Mouse (Mus musculus) MEL (cell line): ENCODE results near the gene Clmp. TPM values are rescaled to one million over a fixed set of nuclear protein-coding genes. Genes with fewer than 3 reads are reported as not detected.

Experiments used
- DNase-seq: peaks from one replicate; pipeline ENCODE4 v3.0.0; 2011; ENCODE audit warnings: low read depth, low spot score
- H3K27ac ChIP-seq: 2 replicates; pipeline ENCODE4 v1.5.1; 2012; ENCODE audit warnings: low read depth, mild to moderate bottlenecking, control low read depth, low read length, moderate library complexity; ENCODE audit not compliant: control insufficient read depth
- H3K27me3 ChIP-seq, 2 experiments: fragments of 150-350 bp in 1 of 2; sonication (generic) in 1 of 2; 2 replicates each; pipeline ENCODE4 v1.6.1; 2012; ENCODE audit warnings: low read length in 2 of 2, mild to moderate bottlenecking in 2 of 2, improper control_type of control experiment in 1 of 2, moderate library complexity in 1 of 2; ENCODE audit not compliant: insufficient read depth in 2 of 2, control insufficient read depth in 1 of 2
- H3K36me3 ChIP-seq, 2 experiments: 2 replicates each; pipeline ENCODE4 v1.6.1; 2012 to 2014; ENCODE audit warnings: low read length in 2 of 2, improper control_type of control experiment in 1 of 2, inconsistent platforms in 1 of 2, mild to moderate bottlenecking in 1 of 2; ENCODE audit not compliant: insufficient read depth in 2 of 2, control insufficient read depth in 1 of 2
- H3K4me1 ChIP-seq, 2 experiments: fragments of 150-350 bp in 1 of 2; sonication (generic) in 1 of 2; 2 replicates each; pipeline ENCODE4 v1.6.1; 2012; ENCODE audit warnings: low read length in 2 of 2, improper control_type of control experiment in 1 of 2, mild to moderate bottlenecking in 1 of 2; ENCODE audit not compliant: insufficient read depth in 2 of 2, control insufficient read depth in 1 of 2
- H3K4me3 ChIP-seq, 2 experiments: fragments of 150-350 bp in 1 of 2; sonication (generic) in 1 of 2; 2 replicates each; pipeline ENCODE4 v1.5.1; 2012; ENCODE audit warnings: low read depth in 2 of 2, low read length in 2 of 2, mild to moderate bottlenecking in 2 of 2, moderate library complexity in 2 of 2, control low read depth in 1 of 2, improper control_type of control experiment in 1 of 2; ENCODE audit not compliant: control insufficient read depth in 1 of 2, insufficient read depth in 1 of 2
- H3K79me2 ChIP-seq: 2 replicates; pipeline ENCODE4 v1.6.1; 2012; ENCODE audit warnings: mild to moderate bottlenecking, low read length, moderate library complexity; ENCODE audit not compliant: control insufficient read depth, poor library complexity, insufficient read depth
- H3K9ac ChIP-seq: 2 replicates; pipeline ENCODE4 v1.6.1; 2012; ENCODE audit warnings: low read depth, mild to moderate bottlenecking, control low read depth, low read length, moderate library complexity; ENCODE audit not compliant: control insufficient read depth, poor library complexity, severe bottlenecking
- H3K9me3 ChIP-seq: fragments of 150-350 bp; sonication (generic); replicated peaks from 2 replicates; pipeline ENCODE4 v1.6.1; 2012; ENCODE audit warnings: mild to moderate bottlenecking, low read length, improper control_type of control experiment, moderate library complexity; ENCODE audit not compliant: insufficient read depth
- BHLHE40 ChIP-seq: IDR thresholded peaks from 2 replicates; pipeline ENCODE4 v1.6.1; 2012; ENCODE audit warnings: low read depth, mild to moderate bottlenecking, inconsistent platforms, low read length, improper control_type of control experiment, borderline replicate concordance
- ETS1 ChIP-seq: IDR thresholded peaks from 2 replicates; pipeline ENCODE4 v1.6.1; 2012; ENCODE audit warnings: low read depth, mild to moderate bottlenecking, inconsistent platforms, low read length, improper control_type of control experiment, moderate library complexity
- GATA1 ChIP-seq: IDR thresholded peaks from 2 replicates; pipeline ENCODE4 v1.6.1; 2011; ENCODE audit warnings: low read depth, low read length, improper control_type of control experiment
- HCFC1 ChIP-seq: IDR thresholded peaks from 2 replicates; pipeline ENCODE4 v1.6.1; 2012; ENCODE audit warnings: low read depth, mild to moderate bottlenecking, inconsistent platforms, low read length, improper control_type of control experiment, moderate library complexity
- KAT2A ChIP-seq: conservative IDR thresholded peaks from 2 replicates; pipeline ENCODE4 v1.6.1; 2012; ENCODE audit warnings: low read depth, low read length, improper control_type of control experiment, inconsistent platforms
- MAFK ChIP-seq: IDR thresholded peaks from 2 replicates; pipeline ENCODE4 v1.6.1; 2011; ENCODE audit warnings: low read depth, mild to moderate bottlenecking, low read length, improper control_type of control experiment, borderline replicate concordance
- MAX ChIP-seq: IDR thresholded peaks from 2 replicates; pipeline ENCODE4 v1.6.1; 2011; ENCODE audit warnings: low read length, improper control_type of control experiment
- MEF2A ChIP-seq: IDR thresholded peaks from 2 replicates; pipeline ENCODE4 v1.6.1; 2014; ENCODE audit warnings: low read depth, mild to moderate bottlenecking, inconsistent platforms, low read length, improper control_type of control experiment; ENCODE audit not compliant: poor library complexity, insufficient replicate concordance, severe bottlenecking; ENCODE audit errors: extremely low read depth
- MXI1 ChIP-seq: IDR thresholded peaks from 2 replicates; pipeline ENCODE4 v1.6.1; 2011; ENCODE audit warnings: mild to moderate bottlenecking, low read depth, low read length, improper control_type of control experiment
- MYB ChIP-seq: IDR thresholded peaks from 2 replicates; pipeline ENCODE4 v1.6.1; 2011; ENCODE audit warnings: mild to moderate bottlenecking, low read depth, low read length, improper control_type of control experiment
- NELFE ChIP-seq: IDR thresholded peaks from 2 replicates; pipeline ENCODE4 v1.6.1; 2011; ENCODE audit warnings: low read depth, low read length, improper control_type of control experiment
- RCOR1 ChIP-seq: IDR thresholded peaks from 2 replicates; pipeline ENCODE4 v1.6.1; 2012; ENCODE audit warnings: low read depth, mild to moderate bottlenecking, inconsistent platforms, low read length, improper control_type of control experiment
- TBP ChIP-seq: IDR thresholded peaks from 2 replicates; pipeline ENCODE4 v1.8.0; 2011; ENCODE audit warnings: low read depth, low read length, improper control_type of control experiment
- USF1 ChIP-seq: IDR thresholded peaks from 2 replicates; pipeline ENCODE4 v1.6.1; 2014; ENCODE audit warnings: low read depth, mild to moderate bottlenecking, inconsistent platforms, low read length, improper control_type of control experiment, moderate library complexity
- USF2 ChIP-seq, 2 experiments: IDR thresholded peaks; 2 replicates each; pipeline ENCODE4 v1.6.1; 2011 to 2012; ENCODE audit warnings: improper control_type of control experiment in 2 of 2, low read length in 2 of 2, borderline replicate concordance in 1 of 2, inconsistent platforms in 1 of 2, low read depth in 1 of 2, mild to moderate bottlenecking in 1 of 2; ENCODE audit not compliant: insufficient read depth in 1 of 2
- ZKSCAN1 ChIP-seq: IDR thresholded peaks from 2 replicates; pipeline ENCODE4 v1.6.1; 2012; ENCODE audit warnings: low read depth, mild to moderate bottlenecking, inconsistent platforms, low read length, improper control_type of control experiment, moderate library complexity
- ZNF384 ChIP-seq: IDR thresholded peaks from 2 replicates; pipeline ENCODE4 v1.6.1; 2012; ENCODE audit warnings: low read depth, mild to moderate bottlenecking, inconsistent platforms, low read length, improper control_type of control experiment
- polyA plus RNA-seq, 2 experiments: library from polyadenylated mRNA; stranded (reverse) in 1 of 2; unstranded in 1 of 2; fragments of >175 nt in 1 of 2; fragments of >200 nt in 1 of 2; gene quantifications; 2 replicates each; pipeline versions ENCODE4 v1.2.1 to v1.2.4; 2012; ENCODE audit warnings: low replicate concordance in 2 of 2, low read depth in 1 of 2; ENCODE audit not compliant: insufficient read length in 2 of 2, insufficient read depth in 1 of 2, missing spikeins in 1 of 2
- total RNA-seq: library from RNA; depleted of rRNA; stranded (reverse); fragments of 300-350 nt; gene quantifications from 2 replicates; pipeline ENCODE4 v1.2.3, GENCODE M21; 2012

The Clmp gene
- total and polyA plus RNA-seq, 3 experiments: not detected

GRCm38 (mm10) chr9:40717875-40718185 is 32.1 kb downstream of the Clmp start:
- no peak overlapping the region for H3K27ac ChIP-seq
- H3K36me3 ChIP-seq: no peaks in the 10 kb centered on the region
- no peak for TF ChIP-seq MAX
- no peak for TF ChIP-seq HCFC1
- TF ChIP-seq ZNF384: no peak
- TF ChIP-seq NELFE: no peak
- no peak for TF ChIP-seq MXI1
- no peak for TF ChIP-seq BHLHE40
- TF ChIP-seq MEF2A: no peak
- TF ChIP-seq USF2 (IDR thresholded peaks at IDR 0.05; ENCODE audit: borderline replicate concordance in 1 of 2, insufficient read depth in 1 of 2, low read depth in 1 of 2, low read length in 2 of 2): no peak
- no peak for TF ChIP-seq ETS1
- DNase-seq: no peak
- no peak overlapping the region for H3K9ac ChIP-seq
- no peaks in the 10 kb centered on the region for H3K4me1 ChIP-seq
- H3K27me3 ChIP-seq: 0 out of 4 replicates have a peak, but pooled peaks cover 0 to 1% of the 10 kb centered on the region in 2 experiments
- no peak overlapping the region for H3K4me3 ChIP-seq
- no peaks in the 10 kb centered on the region for H3K9me3 ChIP-seq
- no peaks in the 10 kb centered on the region for H3K79me2 ChIP-seq

GRCm38 (mm10) chr9:40720881-40721280 is 35.1 kb downstream of the Clmp start:
- no peak for DNase-seq
- H3K36me3 ChIP-seq: no peaks in the 10 kb centered on the region; a peak in 1 of 4 replicates
- H3K9me3 ChIP-seq: no peaks in the 10 kb centered on the region
- H3K4me1 ChIP-seq: no peaks in the 10 kb centered on the region; a peak in 1 of 4 replicates
- no peaks in the 10 kb centered on the region for H3K79me2 ChIP-seq
- TF ChIP-seq USF1: no peak
- TF ChIP-seq RCOR1: no peak
- no peak for TF ChIP-seq MYB
- TF ChIP-seq GATA1: no peak
- no peak for TF ChIP-seq ZKSCAN1
- no peak for TF ChIP-seq MAFK
- no peak for TF ChIP-seq TBP
- no peak for TF ChIP-seq KAT2A
- H3K27me3 ChIP-seq: 0 out of 4 replicates have a peak, but pooled peaks cover 0 to 1% of the 10 kb centered on the region in 2 experiments
- H3K27ac ChIP-seq: no peak overlapping the region
- no peak overlapping the region for H3K4me3 ChIP-seq
- no peak overlapping the region for H3K9ac ChIP-seq
